10 mouse cellular contexts compared by ENCODE assay signal in the genomic region with DNA sequence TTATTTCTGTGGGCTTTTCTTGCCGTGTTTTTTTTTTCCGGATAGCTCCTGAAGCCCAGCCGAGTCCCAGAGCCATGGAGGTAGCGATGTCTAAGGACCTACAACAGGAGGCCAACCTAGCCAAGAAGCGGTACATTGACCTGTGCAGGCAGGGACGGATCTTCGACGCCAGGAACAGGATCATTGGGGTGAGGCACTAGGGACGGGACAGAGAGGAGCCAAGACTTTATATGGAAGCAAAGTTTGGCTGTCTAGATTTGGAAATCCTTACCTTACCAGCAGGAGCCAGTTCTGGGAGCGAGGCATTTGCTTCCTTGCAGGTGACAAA. TPM values are rescaled to one million over a fixed set of nuclear protein-coding genes. Genes with fewer than 3 reads are reported as not detected.
DNase-seq lines count a peak whose midpoint lies in the region; ATAC-seq and TF ChIP-seq lines count a peak whose summit lies in the region.
"Had no signal": no experiment of that assay in that cellular context is flagged by ENCODE, and none has a peak within 500 bp of the region (broad histone marks: within the 10 kb centered on the region; RNA-seq: fewer than 3 reads in every experiment).

No protein-coding gene starts in this region.

- no peaks in the 10 kb centered on the region for H3K36me3 ChIP-seq in heart, postnatal 0 days (replicated peaks; ENCODE audit: control insufficient read depth, insufficient read depth, low read length)
- H3K36me3 ChIP-seq in embryonic facial prominence, embryonic 11.5 days (replicated peaks; ENCODE audit: control insufficient read depth, insufficient read depth, low read depth, low read length) = no peaks in the 10 kb centered on the region
- no peaks in the 10 kb centered on the region for H3K36me3 ChIP-seq in hindbrain, embryonic 15.5 days
- H3K36me3 ChIP-seq in midbrain, embryonic 12.5 days = no peaks in the 10 kb centered on the region

- no peak for ATAC-seq in heart, postnatal 0 days (ENCODE audit: insufficient read depth, low read depth)
- ATAC-seq in embryonic facial prominence, embryonic 11.5 days (replicated peaks; ENCODE audit: insufficient number of reproducible peaks, low FRiP score, low TSS enrichment, low read depth) = no peak
- peak; percentile 27; the same call in 1 of the 2 replicates for ATAC-seq in hindbrain, embryonic 15.5 days (ENCODE audit: low FRiP score, low read depth)
- no peak; the same call in 1 of the 2 replicates for ATAC-seq in midbrain, embryonic 12.5 days (ENCODE audit: low FRiP score, low read depth)

- H3K4me1 ChIP-seq in heart, postnatal 0 days (ENCODE audit: control insufficient read depth, insufficient read depth) = no peaks in the 10 kb centered on the region
- H3K4me1 ChIP-seq in embryonic facial prominence, embryonic 11.5 days (ENCODE audit: control insufficient read depth, insufficient read depth, low read length) = no peaks in the 10 kb centered on the region
- peaks cover 12% of the 10 kb centered on the region for H3K4me1 ChIP-seq in hindbrain, embryonic 15.5 days (replicated peaks)
- peaks cover 9% of the 10 kb centered on the region; the same call in 1 of the 2 replicates for H3K4me1 ChIP-seq in midbrain, embryonic 12.5 days

- no peak for DNase-seq in heart, postnatal 0 days (ENCODE audit: low spot score)
- DNase-seq in heart, postnatal 14 days = no peak
- DNase-seq in embryonic facial prominence, embryonic 11.5 days (ENCODE audit: low spot score) = no peak
- DNase-seq in MN1 (ENCODE audit: low spot score) = no peak
- no peak for DNase-seq in gastrocnemius, postnatal 4 days (ENCODE audit: low spot score in 2 of 2)
- DNase-seq in adrenal gland, adult 18-20 months (ENCODE audit: low spot score in 2 of 2) = no peak

- no peak overlapping the region for H3K27ac ChIP-seq in heart, postnatal 0 days (ENCODE audit: low read depth)
- H3K27ac ChIP-seq in embryonic facial prominence, embryonic 11.5 days (replicated peaks; ENCODE audit: low read depth, low read length) = no peak overlapping the region
- no peak overlapping the region for H3K27ac ChIP-seq in hindbrain, embryonic 15.5 days (replicated peaks)
- H3K27ac ChIP-seq in midbrain, embryonic 12.5 days (replicated peaks) = no peak overlapping the region

- WGBS in heart, postnatal 0 days = 20% methylated on average over 10 of the region's 10 CpGs
- WGBS in embryonic facial prominence, embryonic 11.5 days = 17% methylated on average over 10 of the region's 10 CpGs
- 16% methylated on average over 10 of the region's 10 CpGs for WGBS in hindbrain, embryonic 15.5 days
- 23% methylated on average over 10 of the region's 10 CpGs for WGBS in midbrain, embryonic 12.5 days

- H3K4me2 ChIP-seq in heart, postnatal 0 days (ENCODE audit: low read depth, low read length) = peak overlapping the region; percentile 39
- H3K4me2 ChIP-seq in embryonic facial prominence, embryonic 11.5 days (ENCODE audit: low read depth, low read length) = peak overlapping the region; percentile 56
- peak overlapping the region; percentile 68 for H3K4me2 ChIP-seq in hindbrain, embryonic 15.5 days
- peak overlapping the region; percentile 54 for H3K4me2 ChIP-seq in midbrain, embryonic 12.5 days (replicated peaks)

- peak overlapping the region; percentile 21 for H3K4me3 ChIP-seq in heart, postnatal 0 days (ENCODE audit: low read depth, low read length)
- peak overlapping the region; percentile 29 for H3K4me3 ChIP-seq in embryonic facial prominence, embryonic 11.5 days (ENCODE audit: low read depth, low read length)
- H3K4me3 ChIP-seq in hindbrain, embryonic 15.5 days = peak overlapping the region; percentile 47
- H3K4me3 ChIP-seq in midbrain, embryonic 12.5 days = peak overlapping the region; percentile 32
- H3K4me3 ChIP-seq: erythroblast, embryonic 14.5 days had no signal

- H3K9me3 ChIP-seq in heart, postnatal 0 days (replicated peaks; ENCODE audit: control insufficient read depth, low read length) = no peaks in the 10 kb centered on the region
- no peaks in the 10 kb centered on the region for H3K9me3 ChIP-seq in embryonic facial prominence, embryonic 11.5 days (replicated peaks; ENCODE audit: control insufficient read depth, low read length)
- no peaks in the 10 kb centered on the region for H3K9me3 ChIP-seq in hindbrain, embryonic 15.5 days
- peaks cover 5% of the 10 kb centered on the region; the same call in 1 of the 2 replicates for H3K9me3 ChIP-seq in midbrain, embryonic 12.5 days

- no peak for TF ChIP-seq CTCF in heart, postnatal 0 days (IDR thresholded peaks at IDR 0.05; ENCODE audit: low read depth)

- no peak overlapping the region for H3K9ac ChIP-seq in heart, postnatal 0 days (replicated peaks; ENCODE audit: low read depth, low read length)
- no peak overlapping the region; the same call in 1 of the 2 replicates for H3K9ac ChIP-seq in embryonic facial prominence, embryonic 11.5 days (replicated peaks; ENCODE audit: low read length)
- peak overlapping the region; percentile 27 for H3K9ac ChIP-seq in hindbrain, embryonic 15.5 days
- no peak overlapping the region for H3K9ac ChIP-seq in midbrain, embryonic 12.5 days (replicated peaks)

- H3K27me3 ChIP-seq in heart, postnatal 0 days (ENCODE audit: control insufficient read depth, insufficient read depth, low read length) = peaks cover 15% of the 10 kb centered on the region
- no peaks in the 10 kb centered on the region for H3K27me3 ChIP-seq in embryonic facial prominence, embryonic 11.5 days (ENCODE audit: control insufficient read depth, insufficient read depth, low read length)
- H3K27me3 ChIP-seq in hindbrain, embryonic 15.5 days = 0 out of 2 replicates have a peak, but pooled peaks cover 2% of the 10 kb centered on the region
- peaks cover 23% of the 10 kb centered on the region for H3K27me3 ChIP-seq in midbrain, embryonic 12.5 days

- intact Hi-C loops in heart, postnatal 14 days (cut with DNase I) = no loop called here

- no peak for TF ChIP-seq EP300 in heart, postnatal 0 days (IDR thresholded peaks at IDR 0.05; ENCODE audit: low read depth)

RNA-seq across cellular contexts. Expression of a gene that starts 0.3 kb away (rescaled TPM):
- not detected in 2 replicates for total RNA-seq in heart, postnatal 0 days (2014; rRNA removed; ENCODE audit: low replicate concordance)
- 0.11 and 0.14 TPM in 2 replicates for polyA plus RNA-seq in heart, postnatal 0 days (2015; fragmentation: Nextera tagmentation; extraction: Ambion mirVana)
- not detected for total RNA-seq in heart, postnatal 14 days (2021)
- 0.52 and 1.1 TPM in 2 replicates for polyA plus RNA-seq in embryonic facial prominence, embryonic 11.5 days (2014; fragmentation: Nextera tagmentation; extraction: Ambion mirVana)
- polyA plus RNA-seq in hindbrain, embryonic 15.5 days (2015; fragmentation: Nextera tagmentation; extraction: Ambion mirVana) = 0.69 and 1.5 TPM in 2 replicates
- polyA plus RNA-seq in midbrain, embryonic 12.5 days (2016; fragmentation: Nextera tagmentation; extraction: Ambion mirVana) = 0.69 and 0.98 TPM in 2 replicates
- total RNA-seq in gastrocnemius, postnatal 4 days (2021) = not detected
- not detected for total RNA-seq in adrenal gland, adult 18-20 months (2021)
- total RNA-seq: CH12.LX had no signal
- polyA plus RNA-seq: erythroblast, embryonic 14.5 days had no signal

RNA-seq across cellular contexts. Expression of a gene that starts 0.4 kb away (rescaled TPM):
- not detected in 2 replicates for total RNA-seq in heart, postnatal 0 days (2014; rRNA removed; ENCODE audit: low replicate concordance)
- polyA plus RNA-seq in heart, postnatal 0 days (2015; fragmentation: Nextera tagmentation; extraction: Ambion mirVana) = 0.04 and 0.15 TPM in 2 replicates
- under 1 TPM in 1 of 2 experiments, not detected in 1; 0.05 TPM for total RNA-seq in heart, postnatal 14 days (2021)
- polyA plus RNA-seq in embryonic facial prominence, embryonic 11.5 days (2014; fragmentation: Nextera tagmentation; extraction: Ambion mirVana) = 0.11 and 0.18 TPM in 2 replicates
- 0.08 and 0.21 TPM in 2 replicates for polyA plus RNA-seq in hindbrain, embryonic 15.5 days (2015; fragmentation: Nextera tagmentation; extraction: Ambion mirVana)
- polyA plus RNA-seq in midbrain, embryonic 12.5 days (2016; fragmentation: Nextera tagmentation; extraction: Ambion mirVana) = 0.11 and 0.12 TPM in 2 replicates
- total RNA-seq in gastrocnemius, postnatal 4 days (2021) = under 1 TPM; 0.08 to 0.17 TPM
- total RNA-seq in adrenal gland, adult 18-20 months (2021) = not detected
- total RNA-seq: CH12.LX had no signal
- polyA plus RNA-seq: erythroblast, embryonic 14.5 days had no signal
